Mouse (Mus musculus) gastrocnemius, adult 2 months (tissue): ENCODE measurements around the gene Gm11027. TPM values are rescaled to one million over a fixed set of nuclear protein-coding genes. Genes with fewer than 3 reads are reported as not detected.

Experiments
- DNase-seq: peaks from one replicate; pipeline ENCODE4 v3.0.0; 2022
- H3K27ac ChIP-seq: fragments of 200-600 bp; 2 replicates; pipeline ENCODE4 v1.8.1; 2022; ENCODE audit warnings: mild to moderate bottlenecking
- H3K4me3 ChIP-seq: fragments of 200-600 bp; 2 replicates; pipeline ENCODE4 v1.8.1; 2022; ENCODE audit warnings: mild to moderate bottlenecking, moderate library complexity
- CTCF ChIP-seq: fragments of 200-600 bp; IDR thresholded peaks from 2 replicates; pipeline ENCODE4 v1.8.1; 2022; ENCODE audit warnings: antibody characterized with exemption, mild to moderate bottlenecking, moderate library complexity
- intact Hi-C: fragments of 180-260 bp; cut with DNase I; formaldehyde crosslinking; loops from one replicate; pipeline ENCODE4 v1.15.1; 2025
- total RNA-seq, 2 experiments: library from RNA; stranded (reverse); gene quantifications; 2 replicates each; pipeline ENCODE4 v1.2.3; 2021

Gm11027 gene
- total RNA-seq, 2 experiments from 2014 or later, result not detected

GRCm38 (mm10) chr12:116280653-116281364, 5.6 kb downstream of the Gm11027 start, which contains the start of gene Esyt2:
Gene Esyt2 (plus strand): TSS chr12:116281196.
- peak within 1 kb of the TSS; percentile 100 for H3K4me3 ChIP-seq
- peak; percentile 47 for TF ChIP-seq CTCF
- peak within 1 kb of the TSS; percentile 99 for H3K27ac ChIP-seq
- peak; percentile 100 for DNase-seq
- intact Hi-C loops, result loop anchor here (2.0 to 5.0 kb wide), 3 partner anchors 18 to 126 kb away; partner anchors contain the start of genes Ncapg2 and Wdr60

GRCm38 (mm10) chr12:116281427-116282281, 6.5 kb downstream of the Gm11027 start:
- TF ChIP-seq CTCF, result no peak
- Histone ChIP-seq H3K4me3 (peak overlapping the region; percentile 100), H3K27ac (peak overlapping the region; percentile 99)
- intact Hi-C loops, result loop anchor here (2.0 to 5.0 kb wide), 3 partner anchors 19 to 126 kb away; partner anchors contain the start of genes Ncapg2 and Wdr60
- DNase-seq, result peak; percentile 44

- intact Hi-C loops, result loop anchor here (5.0 kb wide), 2 partner anchors 44 to 124 kb away; partner anchors contain the start of gene Ncapg2
- H3K4me3 ChIP-seq, result peak overlapping the region; percentile 100
- no peak for TF ChIP-seq CTCF
- peak overlapping the region; percentile 2; the same call in 1 of the 2 replicates for H3K27ac ChIP-seq
- no peak for DNase-seq
Observed at GRCm38 (mm10) chr12:116282856-116283255, 7.7 kb downstream of the Gm11027 start.

GRCm38 (mm10) chr12:116283511-116283910, 8.3 kb downstream of the Gm11027 start:
- no peak for DNase-seq
- Histone ChIP-seq H3K27ac (no peak overlapping the region), H3K4me3 (peak overlapping the region; percentile 100)
- intact Hi-C loops, result loop anchor here (5.0 kb wide), 2 partner anchors 44 to 124 kb away; partner anchors contain the start of gene Ncapg2
- no peak for TF ChIP-seq CTCF

GRCm38 (mm10) chr12:116293185-116293584, 18.0 kb downstream of the Gm11027 start:
- no peak for TF ChIP-seq CTCF
- intact Hi-C loops, result no loop called here
- DNase-seq, result no peak
- Histone ChIP-seq H3K4me3 (no peak overlapping the region), H3K27ac (peak overlapping the region; percentile 83)

- H3K27ac ChIP-seq, result peak overlapping the region; percentile 83
- no peak for DNase-seq
- H3K4me3 ChIP-seq, result no peak overlapping the region
- intact Hi-C loops, result no loop called here
- no peak for TF ChIP-seq CTCF
Observed at GRCm38 (mm10) chr12:116293599-116294292, 18.6 kb downstream of the Gm11027 start.

- H3K27ac ChIP-seq, result no peak overlapping the region
- intact Hi-C loops, result no loop called here
- TF ChIP-seq CTCF, result no peak
- DNase-seq, result no peak
- H3K4me3 ChIP-seq, result no peak overlapping the region
Observed at GRCm38 (mm10) chr12:116299906-116300305, 24.7 kb downstream of the Gm11027 start.

- Histone ChIP-seq H3K4me3 (no peak overlapping the region), H3K27ac (no peak overlapping the region)
- intact Hi-C loops, result no loop called here
- DNase-seq, result no peak
- TF ChIP-seq CTCF, result no peak
Observed at GRCm38 (mm10) chr12:116302181-116302580, 27.0 kb downstream of the Gm11027 start.

- TF ChIP-seq CTCF, result no peak
- intact Hi-C loops, result no loop called here
- no peak overlapping the region for H3K4me3 ChIP-seq
- peak overlapping the region; percentile 17; the same call in 1 of the 2 replicates for H3K27ac ChIP-seq
- peak; percentile 36 for DNase-seq
Observed at GRCm38 (mm10) chr12:116306042-116306441, 30.9 kb downstream of the Gm11027 start.

GRCm38 (mm10) chr12:116307870-116308269, 32.7 kb downstream of the Gm11027 start:
- H3K27ac ChIP-seq, result no peak overlapping the region
- TF ChIP-seq CTCF, result no peak
- no peak overlapping the region for H3K4me3 ChIP-seq
- intact Hi-C loops, result no loop called here
- no peak for DNase-seq

GRCm38 (mm10) chr12:116308612-116309011, 33.4 kb downstream of the Gm11027 start:
- intact Hi-C loops, result no loop called here
- no peak for TF ChIP-seq CTCF
- no peak overlapping the region for H3K27ac ChIP-seq

GRCm38 (mm10) chr12:116313816-116314215, 38.6 kb downstream of the Gm11027 start:
- TF ChIP-seq CTCF, result no peak
- intact Hi-C loops, result no loop called here
- no peak overlapping the region for H3K4me3 ChIP-seq
- H3K27ac ChIP-seq, result no peak overlapping the region
- DNase-seq, result no peak

More at GRCm38 (mm10) chr12:116308612-116309011, 33.4 kb downstream of the Gm11027 start:
- H3K4me3 ChIP-seq, result no peak overlapping the region
- DNase-seq, result no peak
